Mouse (Mus musculus) left cerebral cortex, adult 18-20 months (tissue): ENCODE measurements around the gene Zdhhc12. TPM values are rescaled to one million over a fixed set of nuclear protein-coding genes. Genes with fewer than 3 reads are reported as not detected.
"Not testable (repeated sequence)": the region's sequence is repeated elsewhere in the genome, so short reads cannot be mapped to it uniquely, and the experiment has no call there.

ENCODE experiments used
- DNase-seq, 2 experiments: peaks; one replicate each; pipeline ENCODE4 v3.0.0; 2021 to 2022; ENCODE audit warnings: low spot score in 2 of 2, mixed read lengths in 1 of 2
- total RNA-seq, 2 experiments: library from RNA; stranded (reverse); gene quantifications; 2 replicates each; pipeline ENCODE4 v1.2.3; 2021

Gene Zdhhc12
- total RNA-seq, 2 experiments from 2014 or later: 6.1 to 6.7 TPM

- DNase-seq: peak; percentile 88 to 95
Observed at GRCm38 (mm10) chr2:30066046-30066901, 27.2 kb downstream of the Zdhhc12 start.

GRCm38 (mm10) chr2:30064298-30064697 lies 29.1 kb downstream of the Zdhhc12 start:
- DNase-seq: no peak

- no peak for DNase-seq
Observed at GRCm38 (mm10) chr2:30063791-30064190, 29.7 kb downstream of the Zdhhc12 start.

GRCm38 (mm10) chr2:30063235-30063634 lies 30.2 kb downstream of the Zdhhc12 start:
- no peak for DNase-seq

DNA sequence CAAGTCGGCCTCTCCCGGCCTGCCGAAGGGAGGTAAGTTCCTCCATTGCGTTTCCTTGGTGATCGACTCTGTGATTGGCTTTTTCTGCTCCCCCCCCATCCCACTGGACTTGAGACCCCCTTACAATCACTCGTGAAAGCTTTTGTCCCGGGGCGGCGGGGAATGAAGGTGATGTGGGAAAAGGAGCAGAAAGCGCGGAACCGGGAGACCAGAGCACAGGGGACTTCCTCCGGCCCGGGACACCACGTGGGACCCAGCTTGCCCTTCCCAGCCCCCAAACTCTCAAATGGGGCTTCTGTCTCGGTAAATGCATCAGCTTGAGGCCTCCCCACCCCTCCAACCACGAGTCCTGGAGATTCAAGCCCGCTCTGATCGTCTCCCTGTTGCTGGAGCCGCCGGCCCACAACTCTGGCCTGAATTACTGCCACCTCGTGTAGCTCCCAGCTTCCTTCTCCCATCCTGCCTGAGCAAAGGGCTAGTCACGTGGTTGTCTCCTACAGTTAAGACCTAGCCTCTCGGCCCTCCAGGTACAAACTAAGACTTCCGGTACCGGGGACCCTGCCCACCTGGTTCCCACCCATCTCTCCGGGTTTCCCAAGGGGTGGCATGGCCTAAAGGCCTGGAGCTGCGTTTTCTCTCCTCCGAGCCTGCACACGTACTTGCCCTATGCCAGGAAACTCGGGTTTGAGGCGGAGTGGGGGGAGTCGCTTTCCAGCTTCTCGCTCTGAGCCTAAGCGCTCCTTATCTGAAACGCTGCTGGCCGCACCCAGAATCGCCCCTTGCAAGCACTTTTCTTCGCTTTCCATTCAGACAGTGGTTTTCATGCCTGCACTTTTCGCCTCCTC lies 31.0 kb downstream of the Zdhhc12 start:
- DNase-seq: peak; percentile 28 to 32

- no peak for DNase-seq
Observed at GRCm38 (mm10) chr2:30061215-30062166, 32.0 kb downstream of the Zdhhc12 start.

DNA sequence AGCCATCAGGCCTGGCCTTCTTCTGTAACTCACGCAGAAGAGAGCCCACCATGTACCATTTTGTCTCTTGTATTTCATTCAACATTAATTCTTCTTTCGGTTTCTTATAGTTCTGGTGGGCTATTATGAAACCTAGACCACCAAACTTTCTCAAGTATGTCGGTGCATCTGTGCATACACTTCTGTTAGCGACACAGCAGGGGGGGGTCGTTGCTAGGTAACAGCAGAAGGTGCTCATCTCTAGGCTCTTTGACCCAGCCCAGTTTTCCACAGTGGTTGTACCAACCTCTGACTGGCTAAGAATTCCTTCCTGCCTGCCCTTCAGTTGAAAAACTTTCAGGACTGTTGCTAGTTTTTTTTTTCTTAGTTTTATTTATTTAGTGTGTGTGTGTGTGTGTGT lies 35.0 kb downstream of the Zdhhc12 start:
- DNase-seq: no peak

DNA sequence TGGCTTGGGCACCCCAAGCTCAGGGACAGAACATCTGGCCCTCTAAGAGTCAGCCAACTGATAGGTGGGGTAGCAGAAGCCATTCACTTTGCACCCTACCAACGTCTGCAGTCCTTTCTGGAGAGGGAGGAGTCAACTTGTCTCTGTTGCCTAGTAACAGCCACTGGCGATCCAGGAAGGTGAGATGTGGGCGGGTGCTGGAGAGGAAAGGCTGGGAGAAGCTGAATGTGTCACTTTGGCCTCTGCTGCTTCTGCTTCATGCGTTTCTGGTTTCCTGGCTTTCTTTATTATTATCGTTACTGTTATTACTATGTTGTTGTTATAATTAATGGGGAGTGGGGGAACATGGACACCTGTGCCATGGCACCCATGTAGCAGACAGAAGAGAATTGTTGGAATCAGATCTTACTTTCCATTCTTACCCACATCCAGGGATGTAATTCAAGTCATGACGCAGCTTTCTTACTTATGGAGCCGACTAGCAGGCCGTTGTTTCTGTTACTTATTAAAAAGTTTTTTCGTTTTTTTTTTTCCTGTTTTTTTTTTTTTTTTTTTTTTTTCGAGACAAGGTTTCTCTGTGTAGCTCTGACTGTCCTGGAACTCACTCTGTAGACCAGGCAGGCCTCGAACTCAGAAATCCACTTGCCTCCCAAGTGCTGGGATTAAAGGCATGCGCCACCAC lies 36.1 kb downstream of the Zdhhc12 start, which contains the start of gene Set:
Gene Set, plus strand, starts transcription at position 156 of the 682 bp plus-strand sequence.
- DNase-seq: no peak

DNA sequence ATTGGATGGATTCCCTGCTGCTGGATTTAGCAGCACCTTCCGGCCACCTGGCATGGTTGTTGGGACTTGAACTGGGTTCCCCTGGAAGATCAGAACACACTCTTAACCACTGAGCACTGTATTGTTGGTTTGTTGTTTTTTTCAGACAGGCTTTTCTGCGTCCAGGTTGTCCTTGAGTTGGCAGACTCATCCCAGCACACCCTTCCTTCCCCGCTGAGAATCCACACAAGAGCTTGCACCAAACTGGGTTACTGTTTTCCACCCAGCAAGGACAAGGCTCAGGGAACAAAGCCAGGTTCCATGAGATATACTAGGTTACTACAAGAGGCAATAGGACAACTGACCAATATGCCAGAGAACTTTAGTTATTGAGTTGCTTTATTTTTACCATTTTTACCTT lies 36.7 kb downstream of the Zdhhc12 start:
- DNase-seq: no peak

DNA sequence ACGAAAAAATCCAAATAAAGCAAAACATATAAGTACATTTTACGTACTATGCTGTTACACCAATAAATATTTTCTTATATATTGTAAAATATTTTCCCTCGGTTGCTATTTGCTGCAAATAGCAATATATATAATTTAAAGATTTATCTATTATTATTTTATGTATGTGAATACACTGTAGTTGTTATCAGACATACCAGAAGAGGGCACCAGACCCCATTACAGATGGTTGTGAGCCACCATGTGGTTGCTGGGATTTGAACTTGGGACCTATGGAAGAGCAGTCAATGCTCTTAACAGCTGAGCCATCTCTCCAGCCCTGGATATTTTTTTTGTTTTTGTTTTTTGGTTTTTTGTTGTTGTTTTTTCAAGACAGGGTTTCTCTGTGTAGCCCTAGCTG lies 38.1 kb downstream of the Zdhhc12 start:
- DNase-seq: not testable (repeated sequence)

GRCm38 (mm10) chr2:30051992-30052761 lies 41.3 kb downstream of the Zdhhc12 start:
- DNase-seq: no peak

DNA sequence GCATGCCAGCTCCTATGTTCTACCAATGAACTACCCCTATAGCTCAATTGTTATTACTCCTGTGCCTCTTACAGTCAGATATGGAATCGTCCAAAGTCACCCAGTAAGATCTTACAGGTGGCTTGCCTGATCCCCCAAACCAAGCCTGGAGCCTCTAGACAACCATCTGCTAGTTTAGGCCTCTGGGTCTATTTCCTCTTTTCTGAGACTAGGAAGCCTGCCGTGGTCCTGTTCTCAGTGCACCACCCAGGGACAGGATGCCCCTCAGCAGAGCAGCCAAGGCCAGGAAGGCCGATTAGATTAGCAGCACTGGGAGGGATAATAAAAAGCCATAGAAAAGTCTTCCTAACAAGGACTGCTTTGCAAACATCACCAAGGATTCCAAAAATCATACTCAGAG lies 43.6 kb downstream of the Zdhhc12 start:
- no peak for DNase-seq

DNA sequence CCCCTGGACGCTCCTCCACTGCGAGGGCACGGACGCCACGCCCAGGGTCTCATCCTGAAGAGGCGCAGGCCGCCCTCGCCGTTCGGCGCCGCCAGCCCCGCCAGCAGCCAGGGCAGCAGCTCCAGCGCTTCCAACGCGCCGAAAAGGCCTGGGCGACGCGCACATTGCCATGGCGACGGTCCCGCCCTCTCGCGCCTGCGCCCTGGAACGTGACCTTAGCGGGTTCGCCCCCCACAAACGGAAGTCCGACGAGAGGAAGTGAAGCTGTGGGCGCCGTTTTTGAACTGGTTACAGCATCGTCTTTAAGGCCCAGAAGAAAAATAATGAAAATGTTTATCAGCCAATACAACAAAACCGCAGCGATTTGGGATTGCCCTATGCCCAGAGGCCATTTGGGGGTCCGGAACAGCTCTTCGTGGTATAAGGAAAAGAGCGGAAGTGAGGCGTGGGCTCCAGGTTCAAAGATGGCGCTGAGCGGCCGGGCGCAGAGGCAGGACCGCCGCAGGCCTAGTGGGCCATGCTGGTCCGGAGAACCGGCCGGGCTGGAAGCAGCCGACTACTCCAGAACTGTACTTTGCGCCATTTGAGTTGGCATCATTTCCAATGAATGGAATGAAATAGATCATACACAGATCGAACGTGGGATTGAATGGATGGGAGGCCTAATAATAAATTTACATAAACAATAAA lies 44.6 kb downstream of the Zdhhc12 start, which contains the start of gene Wdr34:
Gene Wdr34, minus strand, starts transcription at position 183 of the 690 bp plus-strand sequence.
- peak; percentile 98 to 99 for DNase-seq

- no peak for DNase-seq
Observed at GRCm38 (mm10) chr2:30048101-30048501, 45.3 kb downstream of the Zdhhc12 start.

GRCm38 (mm10) chr2:30047127-30047526 lies 46.3 kb downstream of the Zdhhc12 start:
- DNase-seq: no peak

DNA sequence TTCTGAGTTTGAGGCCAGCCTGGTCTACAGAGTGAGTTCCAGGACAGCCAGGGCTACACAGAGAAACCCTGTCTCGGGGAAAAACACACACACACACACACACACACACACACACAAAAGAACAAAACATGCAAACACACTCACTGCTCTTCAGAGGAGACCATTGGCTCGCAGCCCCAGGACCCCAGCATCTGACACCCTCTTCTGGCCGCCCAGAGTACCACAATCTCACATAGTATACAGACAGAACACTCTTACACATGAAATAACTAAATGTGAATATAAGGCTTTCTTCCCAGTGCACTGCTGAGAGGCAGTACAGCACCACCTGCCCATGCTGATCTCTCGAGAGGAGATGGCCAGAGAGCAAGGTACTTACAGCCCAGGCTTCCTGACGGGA lies 48.9 kb downstream of the Zdhhc12 start:
- no peak for DNase-seq

DNA sequence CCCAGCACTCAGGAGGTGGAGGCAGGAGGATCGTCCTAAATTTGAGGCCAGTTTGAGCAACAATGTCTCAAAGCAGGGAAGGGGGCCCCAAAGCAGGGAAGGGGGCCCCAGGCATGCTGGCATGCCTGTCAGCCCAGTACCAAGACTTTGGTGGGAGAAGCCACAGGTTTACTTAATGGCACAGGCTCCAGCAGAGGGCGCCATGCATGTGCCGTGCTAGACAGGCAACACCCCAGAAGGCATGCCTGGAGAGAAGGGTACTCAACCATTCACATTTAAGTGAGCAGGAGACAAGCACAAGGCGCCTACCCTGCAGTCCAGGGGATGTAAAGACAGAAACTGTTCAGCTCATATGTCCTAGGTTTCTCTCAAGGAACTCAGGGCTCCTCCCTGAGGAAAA lies 51.0 kb downstream of the Zdhhc12 start:
- DNase-seq: peak; percentile 73 to 82
